Mouse (Mus musculus) E14TG2a.4 (cell line): ENCODE data around the gene Actn1.
A peak's percentile ranks its signal among the peaks of the same experiment; 100 is the strongest.
"Not testable (repeated sequence)": the region's sequence is repeated elsewhere in the genome, so short reads cannot be mapped to it uniquely, and the experiment has no call there.

Source experiments
- H3K27me3 ChIP-seq: 2 replicates; pipeline ENCODE4 v1.6.1; 2014; ENCODE audit warnings: low read length, control low read depth; ENCODE audit not compliant: insufficient read depth
- H3K36me3 ChIP-seq: 2 replicates; pipeline ENCODE4 v1.6.1; 2014; ENCODE audit warnings: low read length, control low read depth; ENCODE audit not compliant: insufficient read depth
- H3K4me1 ChIP-seq: replicated peaks from 2 replicates; pipeline ENCODE4 v1.6.1; 2014; ENCODE audit warnings: low read depth, low read length, control low read depth
- H3K4me3 ChIP-seq: replicated peaks from 2 replicates; pipeline ENCODE4 v1.5.1; 2014; ENCODE audit warnings: mild to moderate bottlenecking, low read length
- H3K9me3 ChIP-seq: 2 replicates; pipeline ENCODE4 v1.6.1; 2014; ENCODE audit warnings: low read length, control low read depth
- CTCF ChIP-seq: conservative IDR thresholded peaks from 2 replicates; pipeline ENCODE4 v1.5.1; 2014; ENCODE audit warnings: low read length
- NANOG ChIP-seq: IDR thresholded peaks from 2 replicates; pipeline ENCODE4 v1.6.1; 2014; ENCODE audit warnings: borderline replicate concordance, low read length, mixed read lengths
- POU5F1 ChIP-seq: IDR thresholded peaks from 2 replicates; pipeline ENCODE4 v1.6.1; 2014; ENCODE audit warnings: low read length, borderline replicate concordance

The Actn1 gene

DNA sequence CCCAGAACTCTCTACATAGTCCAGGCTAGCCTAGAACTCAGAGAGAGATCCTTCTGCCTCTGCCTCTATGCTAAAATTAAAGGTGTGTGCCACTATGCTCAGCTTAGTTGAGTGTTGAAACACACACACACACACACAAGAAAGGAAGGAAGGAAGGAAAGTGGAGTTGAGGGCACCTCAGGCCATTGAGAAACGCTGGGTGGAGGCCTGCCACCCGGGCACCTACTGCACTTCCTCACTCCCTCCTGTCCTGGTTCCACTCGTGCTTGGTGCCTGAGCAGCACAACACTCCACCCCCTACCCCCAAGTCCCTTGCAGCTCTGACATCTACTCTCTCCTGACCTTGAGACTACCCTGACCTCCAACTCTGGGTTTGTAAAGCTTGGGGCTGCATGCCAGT, 29.6 kb upstream of the Actn1 start:
- Histone ChIP-seq H3K9me3 (no peaks in the 10 kb centered on the region), H3K27me3 (no peaks in the 10 kb centered on the region), H3K4me1 (peaks cover 63% of the 10 kb centered on the region), H3K36me3 (no peaks in the 10 kb centered on the region), H3K4me3 (no peak overlapping the region)
- TF ChIP-seq NANOG, result no peak
- no peak for TF ChIP-seq CTCF
- TF ChIP-seq POU5F1, result no peak

- no peaks in the 10 kb centered on the region for H3K27me3 ChIP-seq
- H3K9me3 ChIP-seq, result no peaks in the 10 kb centered on the region
- no peak overlapping the region for H3K4me3 ChIP-seq
- no peaks in the 10 kb centered on the region for H3K36me3 ChIP-seq
- H3K4me1 ChIP-seq, result peaks cover 56% of the 10 kb centered on the region
- TF ChIP-seq CTCF (no peak), NANOG (peak; percentile 76; the same call in 1 of the 2 replicates)
These were observed 25.7 kb upstream of the Actn1 start for GRCm38 (mm10) chr12:80285890-80286289.

- not testable (repeated sequence) for H3K9me3 ChIP-seq, H3K27me3 ChIP-seq, H3K36me3 ChIP-seq, H3K4me3 ChIP-seq
- H3K4me1 ChIP-seq, result peaks cover 68% of the 10 kb centered on the region
These were observed 24.1 kb upstream of the Actn1 start for GRCm38 (mm10) chr12:80284251-80284650.

- H3K27me3 ChIP-seq, result 0 out of 2 replicates have a peak, but pooled peaks cover 5% of the 10 kb centered on the region
- H3K9me3 ChIP-seq, result no peaks in the 10 kb centered on the region
- H3K4me3 ChIP-seq, result no peak overlapping the region
- H3K4me1 ChIP-seq, result peaks cover 53% of the 10 kb centered on the region
- no peaks in the 10 kb centered on the region for H3K36me3 ChIP-seq
- no peak for TF ChIP-seq POU5F1
- TF ChIP-seq NANOG, result no peak
- no peak for TF ChIP-seq CTCF
These were observed 18.7 kb upstream of the Actn1 start for GRCm38 (mm10) chr12:80278866-80279265.

DNA sequence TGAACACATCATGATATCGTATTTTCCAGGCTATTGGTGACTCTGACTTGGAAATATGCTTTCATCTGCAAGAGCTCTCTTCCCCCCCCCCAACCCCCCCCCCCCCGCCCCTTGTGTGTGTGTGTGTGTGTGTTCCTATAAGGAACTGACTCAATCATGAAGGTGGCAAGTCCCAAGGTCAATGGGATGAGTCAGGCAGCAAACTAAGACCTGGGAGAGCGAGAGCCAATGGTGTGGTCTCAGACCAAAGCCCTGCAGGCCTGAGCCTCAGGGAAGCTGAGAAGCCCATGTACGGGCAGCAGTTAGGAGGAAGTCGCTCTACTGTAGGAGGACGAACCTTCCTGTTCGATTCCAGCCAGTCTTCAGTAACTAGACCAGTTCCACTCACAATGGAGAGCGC, 17.3 kb upstream of the Actn1 start:
- Histone ChIP-seq H3K4me1 (peaks cover 53% of the 10 kb centered on the region), H3K27me3 (0 out of 2 replicates have a peak, but pooled peaks cover 5% of the 10 kb centered on the region), H3K9me3 (no peaks in the 10 kb centered on the region), H3K4me3 (no peak overlapping the region), H3K36me3 (no peaks in the 10 kb centered on the region)
- no peak for TF ChIP-seq NANOG
- no peak for TF ChIP-seq CTCF
- TF ChIP-seq POU5F1, result no peak

GRCm38 (mm10) chr12:80275187-80275820, 15.1 kb upstream of the Actn1 start:
- Histone ChIP-seq H3K4me1 (peaks cover 65% of the 10 kb centered on the region), H3K27me3 (0 out of 2 replicates have a peak, but pooled peaks cover 5% of the 10 kb centered on the region), H3K36me3 (no peaks in the 10 kb centered on the region), H3K9me3 (no peaks in the 10 kb centered on the region), H3K4me3 (no peak overlapping the region)
- TF ChIP-seq CTCF (no peak), POU5F1 (no peak), NANOG (no peak)

DNA sequence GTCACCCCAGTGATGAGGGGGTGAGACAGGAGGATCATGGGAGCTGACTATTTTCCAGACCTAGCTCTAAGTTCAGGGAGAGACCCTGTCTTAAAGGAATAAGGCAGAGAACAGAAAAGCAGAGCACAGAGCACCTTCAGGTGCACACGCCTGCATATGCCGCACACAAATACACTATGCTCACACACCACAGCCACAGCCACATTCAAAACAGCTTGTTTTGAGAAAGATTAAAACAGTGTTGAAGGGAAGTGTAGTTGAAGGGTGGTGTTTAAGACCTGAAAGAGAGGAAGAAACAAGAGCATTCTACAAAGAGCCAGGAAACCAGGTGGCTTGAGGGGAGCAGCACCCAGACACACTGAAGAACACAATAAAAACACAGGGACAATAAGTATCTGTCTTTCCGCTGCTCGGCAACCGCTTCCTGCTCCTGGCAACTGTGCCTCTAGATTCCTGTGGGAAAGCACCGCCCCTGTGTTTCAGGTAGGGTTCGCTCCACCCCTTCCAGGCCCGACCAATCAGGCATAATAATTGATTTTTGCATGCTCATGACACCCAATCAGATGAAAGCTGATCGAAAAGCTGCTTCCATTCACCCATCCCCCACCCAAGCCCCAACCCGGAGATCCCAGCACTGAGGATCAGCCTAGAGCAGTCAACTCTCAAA, 13.0 kb upstream of the Actn1 start:
- 0 out of 2 replicates have a peak, but pooled peaks cover 5% of the 10 kb centered on the region for H3K27me3 ChIP-seq
- H3K4me3 ChIP-seq, result peak overlapping the region; percentile 43
- 0 out of 2 replicates have a peak, but pooled peaks cover under 1% of the 10 kb centered on the region for H3K9me3 ChIP-seq
- H3K36me3 ChIP-seq, result no peaks in the 10 kb centered on the region
- TF ChIP-seq NANOG (no peak), POU5F1 (no peak), CTCF (no peak)
- peaks cover 61% of the 10 kb centered on the region for H3K4me1 ChIP-seq

GRCm38 (mm10) chr12:80271806-80272205, 11.6 kb upstream of the Actn1 start:
- 0 out of 2 replicates have a peak, but pooled peaks cover 5% of the 10 kb centered on the region for H3K27me3 ChIP-seq
- H3K4me1 ChIP-seq, result peaks cover 54% of the 10 kb centered on the region
- H3K9me3 ChIP-seq, result peaks cover 5% of the 10 kb centered on the region; the same call in 1 of the 2 replicates
- TF ChIP-seq POU5F1, result no peak
- no peak for TF ChIP-seq NANOG
- H3K36me3 ChIP-seq, result no peaks in the 10 kb centered on the region
- H3K4me3 ChIP-seq, result no peak overlapping the region
